Mouse (Mus musculus): Measurements from ENCODE around the gene Trim69.

DNA sequence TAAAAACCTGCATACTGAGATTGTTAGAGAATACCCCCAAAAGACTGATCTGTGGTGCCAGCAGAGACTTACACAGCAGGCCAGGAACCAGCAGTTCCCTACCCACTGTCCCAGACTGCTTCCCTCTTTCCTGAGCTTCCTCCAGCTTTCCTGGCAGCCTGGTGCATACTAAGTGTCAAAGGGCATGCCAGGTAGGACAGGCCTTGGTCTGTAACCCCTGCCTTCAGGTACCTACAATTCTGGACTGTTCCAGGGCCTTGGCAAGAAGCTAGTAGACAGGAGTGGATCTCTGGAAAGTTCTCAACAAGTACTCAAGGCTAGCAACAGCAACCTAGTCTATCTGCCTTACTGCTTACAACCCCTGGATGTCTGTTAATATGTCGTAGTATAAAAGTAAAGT, 9.3 kb upstream of the Trim69 start:
- no peak for TF ChIP-seq CTCF (IDR thresholded peaks at IDR 0.05; ENCODE audit: control insufficient read depth, insufficient read depth, insufficient read length)
- TF ChIP-seq CEBPB (IDR thresholded peaks at IDR 0.05; ENCODE audit: low read depth): no peak
- TF ChIP-seq MYOG (IDR thresholded peaks at IDR 0.05; ENCODE audit: control insufficient read depth, extremely low read depth, insufficient read length): no peak
- no peak for TF ChIP-seq MAX (IDR thresholded peaks at IDR 0.05)
- no peak for TF ChIP-seq USF1 (IDR thresholded peaks at IDR 0.05; ENCODE audit: low read depth)
- TF ChIP-seq FOSL1 (IDR thresholded peaks at IDR 0.05; ENCODE audit: insufficient read depth, low read length, poor library complexity, severe bottlenecking): no peak
- no peak for TF ChIP-seq MYOD1 (IDR thresholded peaks at IDR 0.05; ENCODE audit: control insufficient read depth, insufficient read length, low read depth)
